Mouse (Mus musculus) Patski (cell line): Measurements from ENCODE around the gene Fgf12. TPM values are rescaled to one million over a fixed set of nuclear protein-coding genes. Genes with fewer than 3 reads are reported as not detected.

Experiments
- ATAC-seq: fragments of 100-300 bp; one replicate; pipeline ENCODE4 v1.8.0; 2021
- CTCF ChIA-PET: fragments of 350-600 bp; sonication (Branson Sonifier 250); formaldehyde crosslinking; loops from one replicate; lab custom pipeline; 2022; ENCODE audit warnings: inconsistent platforms; lab: Charles Lee
- POLR2A ChIA-PET: fragments of 350-600 bp; sonication (Branson Sonifier 250); formaldehyde crosslinking; loops from one replicate; lab custom pipeline; 2022; ENCODE audit warnings: antibody characterized with exemption, inconsistent platforms; lab: Charles Lee
- DNase-seq: peaks from one replicate; pipeline ENCODE4 v3.0.0-alpha.2; 2011; ENCODE audit warnings: low read depth, low spot score
- H3K27me3 ChIP-seq: fragments of 371-371 bp; one replicate; pipeline ENCODE4 v1.5.1; 2021
- CTCF ChIP-seq: fragments of 100-300 bp; IDR thresholded peaks from one replicate; pipeline ENCODE4 v1.5.1; 2021
- in situ Hi-C: fragments of 300-500 bp; cut with MboI; formaldehyde crosslinking; loops from 3 replicates; pipeline ENCODE4 v1.11.1; 2018; ENCODE audit warnings: low pct_unique_long_range_greater_than_20kb, mixed read lengths
- polyA plus RNA-seq: library from polyadenylated mRNA; unstranded; gene quantifications from one replicate; pipeline ENCODE4 v1.2.3, GENCODE M21; 2021

Gene Fgf12
- not detected for polyA plus RNA-seq

- ATAC-seq (no peak), DNase-seq (no peak)
- ChIA-PET POLR2A (no interaction called here), CTCF (no interaction called here)
- TF ChIP-seq CTCF, result no peak
- in situ Hi-C loops, result no loop called here
- peaks cover 44% of the 10 kb centered on the region for H3K27me3 ChIP-seq
Measured at GRCm38 (mm10) chr16:28752638-28753118, at the start of gene Fgf12. TSS of gene Fgf12 (minus strand) at chr16:28753068.

GRCm38 (mm10) chr16:28793115-28793514 is 40.2 kb upstream of the Fgf12 start:
- DNase-seq, result no peak
- peaks cover 2% of the 10 kb centered on the region for H3K27me3 ChIP-seq
- POLR2A ChIA-PET, result no interaction called here
- ATAC-seq, result no peak
- CTCF ChIA-PET, result interaction anchor here (0.7 to 2.5 kb wide), 2 partner anchors 201 to 348 kb away, joined by 3 to 6 read pairs; no protein-coding TSS in a partner anchor
- in situ Hi-C loops, result loop anchor here (10.0 kb wide), 1 partner anchor 208 kb away; no protein-coding TSS in a partner anchor
- peak; percentile 80 for TF ChIP-seq CTCF

- POLR2A ChIA-PET, result no interaction called here
Measured at GRCm38 (mm10) chr16:28770276-28770675, 17.4 kb upstream of the Fgf12 start.

DNA sequence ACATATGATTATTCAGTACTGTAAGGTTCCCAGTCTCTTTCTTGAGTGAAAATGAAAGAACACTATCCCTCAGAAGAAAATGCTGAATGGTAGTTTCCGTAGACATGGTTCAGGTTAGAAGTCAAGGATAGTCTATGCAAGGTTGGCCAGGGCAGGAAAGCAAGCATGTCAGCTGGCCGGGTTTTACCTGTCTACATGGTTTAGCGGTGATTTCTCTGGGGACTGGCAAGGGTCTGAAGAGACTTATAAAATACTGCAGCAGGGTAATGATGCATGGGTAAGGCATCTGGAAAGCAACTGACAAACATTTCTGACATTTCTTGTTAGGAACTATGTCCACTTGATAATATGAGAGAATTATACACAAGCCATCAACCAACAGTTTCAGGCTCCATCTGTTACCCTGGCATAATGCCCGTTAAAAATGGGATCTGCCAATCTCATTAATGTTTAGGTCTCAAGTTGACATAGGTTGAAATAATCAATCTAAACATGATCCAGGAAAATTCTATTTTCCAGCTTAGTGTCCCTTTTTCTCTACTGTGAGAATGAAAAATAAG is 8.6 kb upstream of the Fgf12 start:
- POLR2A ChIA-PET, result no interaction called here
- CTCF ChIA-PET, result no interaction called here
- DNase-seq, result no peak
- in situ Hi-C loops, result no loop called here
- TF ChIP-seq CTCF, result no peak
- ATAC-seq, result no peak
- peaks cover 13% of the 10 kb centered on the region for H3K27me3 ChIP-seq

More at GRCm38 (mm10) chr16:28770276-28770675, 17.4 kb upstream of the Fgf12 start:
- in situ Hi-C loops, result no loop called here
- no peak for DNase-seq
- H3K27me3 ChIP-seq, result peaks cover 1% of the 10 kb centered on the region
- CTCF ChIA-PET, result no interaction called here
- TF ChIP-seq CTCF, result peak; percentile 34
- ATAC-seq, result no peak

GRCm38 (mm10) chr16:28753124-28753917 is 453 bp upstream of the Fgf12 start:
- no peak for TF ChIP-seq CTCF
- ChIA-PET POLR2A (no interaction called here), CTCF (no interaction called here)
- in situ Hi-C loops, result no loop called here
- peaks cover 44% of the 10 kb centered on the region for H3K27me3 ChIP-seq
- no peak for DNase-seq
- ATAC-seq, result no peak

- no peak for TF ChIP-seq CTCF
- ChIA-PET POLR2A (no interaction called here), CTCF (no interaction called here)
- ATAC-seq, result no peak
- no peak for DNase-seq
- peaks cover 6% of the 10 kb centered on the region for H3K27me3 ChIP-seq
- in situ Hi-C loops, result no loop called here
Measured at GRCm38 (mm10) chr16:28734461-28734860, 18.4 kb downstream of the Fgf12 start.

DNA sequence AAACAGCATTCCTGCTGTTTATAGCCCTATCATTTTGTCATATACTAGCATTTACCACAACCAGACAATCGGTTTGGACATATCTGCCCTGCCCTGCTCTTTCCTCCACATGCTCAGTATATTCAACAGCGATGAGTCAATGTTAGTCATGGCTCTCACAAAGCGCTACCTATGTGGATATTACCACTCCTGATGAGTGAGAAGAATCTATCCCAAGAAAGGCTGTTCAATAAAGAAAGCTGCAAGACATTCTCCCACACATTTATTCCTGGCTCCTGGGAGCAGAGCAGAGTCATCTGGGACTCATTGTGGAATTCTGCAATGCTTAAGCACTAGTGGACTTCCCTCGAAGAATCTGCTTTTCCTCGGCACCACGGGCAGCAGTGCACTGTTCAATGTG is 26.1 kb downstream of the Fgf12 start:
- in situ Hi-C loops, result no loop called here
- peaks cover 22% of the 10 kb centered on the region for H3K27me3 ChIP-seq
- no peak for ATAC-seq
- POLR2A ChIA-PET, result no interaction called here
- no peak for DNase-seq
- CTCF ChIA-PET, result no interaction called here
- no peak for TF ChIP-seq CTCF

GRCm38 (mm10) chr16:28706623-28707022 is 46.2 kb downstream of the Fgf12 start:
- H3K27me3 ChIP-seq, result peaks cover 3% of the 10 kb centered on the region
- ChIA-PET POLR2A (no interaction called here), CTCF (interaction anchor here (1.1 kb wide), 1 partner anchor 36 kb away, joined by 3 read pairs; no protein-coding TSS in a partner anchor)
- ATAC-seq (no peak), DNase-seq (no peak)
- TF ChIP-seq CTCF, result no peak
- in situ Hi-C loops, result no loop called here

DNA sequence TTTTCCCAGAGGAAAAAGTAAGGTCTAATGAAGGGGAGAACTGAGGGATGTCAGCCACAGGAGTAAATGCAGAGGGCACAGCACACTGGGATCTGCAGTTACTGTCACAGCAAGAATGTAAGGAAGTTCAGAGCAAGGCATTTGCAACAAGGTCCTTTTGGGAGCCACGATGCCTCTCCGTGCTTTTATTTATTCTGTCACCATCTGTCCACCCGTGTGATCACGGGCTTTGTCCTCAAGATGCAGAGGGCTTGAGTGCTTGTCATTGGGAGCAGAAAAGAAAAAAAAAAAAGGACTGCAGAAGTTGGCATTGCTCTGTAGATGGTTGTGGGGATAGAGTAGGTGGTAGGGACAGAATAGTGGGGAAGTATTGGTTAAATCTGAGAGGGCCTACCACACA is 52.5 kb downstream of the Fgf12 start:
- in situ Hi-C loops, result no loop called here

GRCm38 (mm10) chr16:28696851-28697250 is 56.0 kb downstream of the Fgf12 start:
- POLR2A ChIA-PET, result no interaction called here
- DNase-seq (no peak), ATAC-seq (no peak)
- CTCF ChIA-PET, result no interaction called here
- H3K27me3 ChIP-seq, result peaks cover 9% of the 10 kb centered on the region
- no peak for TF ChIP-seq CTCF
- in situ Hi-C loops, result no loop called here

More for the DNA sequence above, 52.5 kb downstream of the Fgf12 start:
- ChIA-PET POLR2A (no interaction called here), CTCF (no interaction called here)
- DNase-seq, result no peak
- ATAC-seq, result no peak
- TF ChIP-seq CTCF, result no peak
- H3K27me3 ChIP-seq, result peaks cover 9% of the 10 kb centered on the region

- ATAC-seq, result no peak
- ChIA-PET POLR2A (no interaction called here), CTCF (no interaction called here)
- no peak for TF ChIP-seq CTCF
- in situ Hi-C loops, result no loop called here
- peaks cover 9% of the 10 kb centered on the region for H3K27me3 ChIP-seq
- DNase-seq, result no peak
Measured at GRCm38 (mm10) chr16:28694113-28694899, 58.6 kb downstream of the Fgf12 start.
